15 mouse cellular contexts compared by ENCODE assay signal in the genomic region with DNA sequence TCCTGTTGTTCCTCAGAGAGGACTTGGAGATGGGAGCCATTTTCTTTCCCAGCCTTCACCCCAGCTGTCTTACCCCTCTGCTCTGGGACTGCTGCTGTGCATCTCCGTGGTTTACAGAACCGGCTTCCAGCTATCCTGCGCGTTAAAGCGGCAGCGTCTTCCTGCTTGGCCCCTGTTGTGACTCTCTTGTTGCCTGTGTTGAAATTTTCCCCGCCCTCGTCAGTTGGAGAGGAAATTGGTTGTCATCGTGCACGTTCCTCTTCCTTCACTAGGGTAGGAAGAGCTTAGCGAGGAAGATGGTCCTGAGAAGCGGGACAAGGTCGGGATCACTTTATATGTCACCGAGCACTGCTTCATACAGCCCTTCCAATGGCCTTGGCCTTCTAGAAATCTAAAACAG.
A peak's percentile ranks its signal among the peaks of the same experiment; 100 is the strongest.
DNase-seq lines count a peak whose midpoint lies in the region; ATAC-seq and TF ChIP-seq lines count a peak whose summit lies in the region.
"Had no signal": no experiment of that assay in that cellular context is flagged by ENCODE, and none has a peak within 500 bp of the region (broad histone marks: within the 10 kb centered on the region; RNA-seq: fewer than 3 reads in every experiment).

No protein-coding gene starts in this region.

- TF ChIP-seq CTCF in kidney, adult 2 months (conservative IDR thresholded peaks at IDR 0.05; ENCODE audit: insufficient read depth, insufficient read length, low read depth, low read length), result no peak
- no peak for TF ChIP-seq CTCF in lung, embryonic 14.5 days (IDR thresholded peaks at IDR 0.05; ENCODE audit: low read depth)

- ATAC-seq in lung, embryonic 14.5 days (ENCODE audit: insufficient read depth), result peak; percentile 9; the same call in 1 of the 2 replicates
- ATAC-seq in erythroid progenitor cell, adult 5-6 weeks (replicated peaks; ENCODE audit: low FRiP score, poor library complexity, severe bottlenecking), result no peak
- ATAC-seq: intestine, postnatal 0 days had no signal

- WGBS in kidney, adult 2 months, result 67% methylated on average over 14 of the region's 14 CpGs
- WGBS in heart, embryonic 10.5 days, result 75% methylated on average over 14 of the region's 14 CpGs
- 68% methylated on average over 14 of the region's 14 CpGs for WGBS in lung, embryonic 14.5 days

- no peaks in the 10 kb centered on the region for H3K27me3 ChIP-seq in kidney, adult 2 months (replicated peaks; ENCODE audit: control insufficient read depth, insufficient read depth, low read length)
- H3K27me3 ChIP-seq in heart, embryonic 10.5 days (ENCODE audit: insufficient read depth, poor library complexity, severe bottlenecking), result no peaks in the 10 kb centered on the region
- no peaks in the 10 kb centered on the region for H3K27me3 ChIP-seq in lung, embryonic 14.5 days (ENCODE audit: insufficient read depth, low read length)
- H3K27me3 ChIP-seq: limb, embryonic 13.5 days; midbrain, embryonic 12.5 days; neural tube, embryonic 13.5 days had no signal

- peak; percentile 10 for DNase-seq in adrenal gland, adult 2 months
- DNase-seq in adrenal gland, adult 18-20 months (ENCODE audit: low spot score in 2 of 2), result no peak
- DNase-seq in kidney, adult 2 months, result peak; percentile 14
- no peak for DNase-seq in kidney, postnatal 10 days
- no peak for DNase-seq in heart, embryonic 10.5 days (ENCODE audit: low spot score)
- DNase-seq in lung, embryonic 14.5 days, result peak; percentile 41
- no peak for DNase-seq in natural killer cell, adult 2 months (ENCODE audit: low spot score in 2 of 2)
- DNase-seq: adrenal gland, postnatal 25 days; cerebellum, adult 18-20 months; layer of hippocampus, adult 9-11 months had no signal

- no peak overlapping the region for H3K9ac ChIP-seq in lung, embryonic 14.5 days
- H3K9ac ChIP-seq: limb, embryonic 13.5 days; midbrain, embryonic 12.5 days; neural tube, embryonic 13.5 days had no signal

- no peak overlapping the region for H3K4me3 ChIP-seq in kidney, adult 2 months (ENCODE audit: insufficient read depth, low read depth, low read length)
- H3K4me3 ChIP-seq in heart, embryonic 10.5 days, result no peak overlapping the region
- H3K4me3 ChIP-seq in lung, embryonic 14.5 days (ENCODE audit: low read depth, low read length), result no peak overlapping the region
- H3K4me3 ChIP-seq: limb, embryonic 13.5 days; midbrain, embryonic 12.5 days; neural tube, embryonic 13.5 days had no signal

- H3K9me3 ChIP-seq in heart, embryonic 10.5 days, result no peaks in the 10 kb centered on the region
- no peaks in the 10 kb centered on the region; the same call in 1 of the 2 replicates for H3K9me3 ChIP-seq in lung, embryonic 14.5 days (ENCODE audit: low read depth, low read length)
- H3K9me3 ChIP-seq: limb, embryonic 13.5 days; midbrain, embryonic 12.5 days; neural tube, embryonic 13.5 days had no signal

- H3K4me1 ChIP-seq in kidney, adult 2 months (ENCODE audit: control insufficient read depth, insufficient read depth, low read length), result peaks cover 20% of the 10 kb centered on the region
- H3K4me1 ChIP-seq in heart, embryonic 10.5 days, result peaks cover 21% of the 10 kb centered on the region
- H3K4me1 ChIP-seq in lung, embryonic 14.5 days (ENCODE audit: insufficient read depth), result peaks cover 9% of the 10 kb centered on the region; the same call in 1 of the 2 replicates

- H3K27ac ChIP-seq in kidney, adult 2 months (ENCODE audit: insufficient read depth, low read depth, low read length), result no peak overlapping the region
- peak overlapping the region; percentile 4; the same call in 1 of the 2 replicates for H3K27ac ChIP-seq in heart, embryonic 10.5 days
- H3K27ac ChIP-seq in lung, embryonic 14.5 days (ENCODE audit: low read depth), result 0 out of 2 replicates have a peak overlapping the region, but pooled peaks have one; percentile 36
- H3K27ac ChIP-seq: limb, embryonic 13.5 days; midbrain, embryonic 12.5 days; neural tube, embryonic 13.5 days had no signal

- TF ChIP-seq POLR2A in kidney, adult 2 months (IDR thresholded peaks at IDR 0.05; ENCODE audit: low read depth, low read length), result no peak

- no peaks in the 10 kb centered on the region for H3K36me3 ChIP-seq in kidney, adult 2 months (ENCODE audit: control insufficient read depth, insufficient read depth, low read length)
- H3K36me3 ChIP-seq in heart, embryonic 10.5 days, result no peaks in the 10 kb centered on the region
- no peaks in the 10 kb centered on the region for H3K36me3 ChIP-seq in lung, embryonic 14.5 days (ENCODE audit: insufficient read depth)
- H3K36me3 ChIP-seq: limb, embryonic 13.5 days; midbrain, embryonic 12.5 days; neural tube, embryonic 13.5 days had no signal

- H3K4me2 ChIP-seq in lung, embryonic 14.5 days, result no peak overlapping the region
- H3K4me2 ChIP-seq: limb, embryonic 13.5 days; midbrain, embryonic 12.5 days; neural tube, embryonic 13.5 days had no signal

Comparison
In these comparisons a context has a peak if more than half of its experiments do, and no peak if none do; other contexts are left out.
1. DNase-seq: peak in adrenal gland, adult 2 months (single experiment), kidney, adult 2 months (single experiment) and lung, embryonic 14.5 days (single experiment); none in adrenal gland, adult 18-20 months (0 of 2), kidney, postnatal 10 days (single experiment), heart, embryonic 10.5 days (single experiment) and natural killer cell, adult 2 months (0 of 2).